Mouse (Mus musculus) cerebellum, adult 2 months (tissue): ENCODE measurements at regions not wholly inside any gene's neighbourhood (a gene's known extent, or its start where the extent isn't known, plus 50 kb on each side); places are given as distances from the start of the nearest gene placed in this dataset.

Source experiments
- CTCF ChIP-seq: fragments of 200-500 bp; IDR thresholded peaks from 2 replicates; pipeline ENCODE4 v1.5.1; 2011; ENCODE audit warnings: low read depth, mild to moderate bottlenecking, control low read depth, low read length, moderate library complexity, borderline replicate concordance; ENCODE audit not compliant: insufficient read depth
- POLR2A ChIP-seq: fragments of 200-500 bp; IDR thresholded peaks from 2 replicates; pipeline ENCODE4 v1.6.1; 2011; ENCODE audit warnings: low read length, control low read depth, borderline replicate concordance; ENCODE audit not compliant: insufficient read depth

DNA sequence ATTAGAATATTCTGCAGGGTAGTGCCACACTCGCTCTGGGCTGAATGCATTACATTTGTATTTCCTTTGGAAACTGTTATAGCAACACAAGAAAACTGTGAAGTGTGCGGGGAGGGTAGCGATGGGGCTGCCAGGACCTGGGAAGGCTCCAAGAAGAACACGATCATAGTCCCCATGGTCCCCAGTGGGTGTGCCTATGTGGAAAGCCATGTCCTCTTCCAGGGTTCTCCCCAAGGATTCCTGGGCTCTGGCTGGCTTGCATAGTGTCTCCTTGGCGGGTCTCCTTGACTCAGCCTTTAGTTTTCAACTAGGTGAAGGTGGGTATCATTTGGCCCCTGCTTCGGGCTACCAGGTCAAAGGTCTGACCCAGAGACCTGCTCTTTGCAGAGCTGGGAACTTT, 74.8 kb upstream of the Prelid3b start:
- TF ChIP-seq CTCF (no peak), POLR2A (no peak)
